Comparison of ENCODE assay signal across 11 mouse cellular contexts in genomic region chr4:62133706-62134105, GRCm38 (mm10). TPM values are rescaled to one million over a fixed set of nuclear protein-coding genes. Genes with fewer than 3 reads are reported as not detected.
DNase-seq lines count a peak whose midpoint lies in the region; ATAC-seq and TF ChIP-seq lines count a peak whose summit lies in the region.
"Had no signal": no experiment of that assay in that cellular context is flagged by ENCODE, and none has a peak within 500 bp of the region (broad histone marks: within the 10 kb centered on the region; RNA-seq: fewer than 3 reads in every experiment).

No protein-coding gene starts in this region.

- ATAC-seq in embryonic facial prominence, embryonic 11.5 days (replicated peaks; ENCODE audit: insufficient number of reproducible peaks, low FRiP score, low TSS enrichment, low read depth), result no peak
- ATAC-seq in stomach, postnatal 0 days (ENCODE audit: low FRiP score, low TSS enrichment), result no peak
- no peak for ATAC-seq in activated CD4-positive, CD25-positive, alpha-beta regulatory T cell, adult 4 months
- ATAC-seq: Patski had no signal

- DNase-seq in heart, adult 11 months, result peak; percentile 55
- no peak for DNase-seq in heart, embryonic 10.5 days (ENCODE audit: low spot score)
- peak; percentile 50 for DNase-seq in urinary bladder, postnatal 25 days (ENCODE audit: low spot score)
- DNase-seq in urinary bladder, postnatal 10 days (ENCODE audit: low spot score), result no peak
- DNase-seq in embryonic facial prominence, embryonic 11.5 days (ENCODE audit: low spot score), result peak; percentile 9
- peak; percentile 12 to 31 for DNase-seq in layer of hippocampus, postnatal 14 days (ENCODE audit: low spot score in 2 of 2)
- peak; percentile 27 for DNase-seq in stomach, postnatal 0 days (ENCODE audit: low spot score)

- H3K36me3 ChIP-seq in heart, embryonic 10.5 days, result no peaks in the 10 kb centered on the region
- no peaks in the 10 kb centered on the region for H3K36me3 ChIP-seq in embryonic facial prominence, embryonic 11.5 days (replicated peaks; ENCODE audit: control insufficient read depth, insufficient read depth, low read depth, low read length)
- no peaks in the 10 kb centered on the region for H3K36me3 ChIP-seq in stomach, postnatal 0 days (ENCODE audit: control insufficient read depth, insufficient read depth, low read length)
- H3K36me3 ChIP-seq: lung, embryonic 15.5 days had no signal

- peaks cover 33% of the 10 kb centered on the region for H3K9me3 ChIP-seq in heart, embryonic 10.5 days
- H3K9me3 ChIP-seq in embryonic facial prominence, embryonic 11.5 days (replicated peaks; ENCODE audit: control insufficient read depth, low read length), result 0 out of 2 replicates have a peak, but pooled peaks cover 2% of the 10 kb centered on the region
- no peaks in the 10 kb centered on the region for H3K9me3 ChIP-seq in stomach, postnatal 0 days (ENCODE audit: control insufficient read depth, low read length)

- no peak for TF ChIP-seq EP300 in stomach, postnatal 0 days (optimal IDR thresholded peaks at IDR 0.05)

- no peaks in the 10 kb centered on the region for H3K4me1 ChIP-seq in heart, embryonic 10.5 days
- no peaks in the 10 kb centered on the region for H3K4me1 ChIP-seq in embryonic facial prominence, embryonic 11.5 days (ENCODE audit: control insufficient read depth, insufficient read depth, low read length)
- H3K4me1 ChIP-seq in stomach, postnatal 0 days (replicated peaks; ENCODE audit: control insufficient read depth, insufficient read depth), result no peaks in the 10 kb centered on the region
- H3K4me1 ChIP-seq: lung, embryonic 15.5 days had no signal

- 69% methylated on average over 7 of the region's 7 CpGs for WGBS in heart, embryonic 10.5 days
- 71% methylated on average over 7 of the region's 7 CpGs for WGBS in embryonic facial prominence, embryonic 11.5 days
- WGBS in stomach, postnatal 0 days, result 72% methylated on average over 7 of the region's 7 CpGs

- H3K9ac ChIP-seq in embryonic facial prominence, embryonic 11.5 days (replicated peaks; ENCODE audit: low read length), result no peak overlapping the region
- no peak overlapping the region for H3K9ac ChIP-seq in stomach, postnatal 0 days (ENCODE audit: low read length)
- H3K9ac ChIP-seq: lung, embryonic 15.5 days had no signal

- H3K4me3 ChIP-seq in heart, embryonic 10.5 days, result no peak overlapping the region
- H3K4me3 ChIP-seq in embryonic facial prominence, embryonic 11.5 days (ENCODE audit: low read depth, low read length), result no peak overlapping the region
- H3K4me3 ChIP-seq in stomach, postnatal 0 days (ENCODE audit: low read depth, low read length), result no peak overlapping the region
- H3K4me3 ChIP-seq: lung, embryonic 15.5 days had no signal

- no peak overlapping the region for H3K4me2 ChIP-seq in embryonic facial prominence, embryonic 11.5 days (ENCODE audit: low read depth, low read length)
- H3K4me2 ChIP-seq in stomach, postnatal 0 days (replicated peaks; ENCODE audit: low read depth), result no peak overlapping the region
- H3K4me2 ChIP-seq: lung, embryonic 15.5 days had no signal

- H3K27me3 ChIP-seq in heart, embryonic 10.5 days (ENCODE audit: insufficient read depth, poor library complexity, severe bottlenecking), result no peaks in the 10 kb centered on the region
- no peaks in the 10 kb centered on the region for H3K27me3 ChIP-seq in embryonic facial prominence, embryonic 11.5 days (ENCODE audit: control insufficient read depth, insufficient read depth, low read length)
- H3K27me3 ChIP-seq in stomach, postnatal 0 days (ENCODE audit: control insufficient read depth, insufficient read depth, low read length), result no peaks in the 10 kb centered on the region
- H3K27me3 ChIP-seq: lung, embryonic 15.5 days; Patski had no signal

- H3K27ac ChIP-seq in heart, embryonic 10.5 days, result no peak overlapping the region
- no peak overlapping the region for H3K27ac ChIP-seq in embryonic facial prominence, embryonic 11.5 days (replicated peaks; ENCODE audit: low read depth, low read length)
- H3K27ac ChIP-seq in stomach, postnatal 0 days (replicated peaks), result no peak overlapping the region
- H3K27ac ChIP-seq: lung, embryonic 15.5 days had no signal

- peak; percentile 55 for TF ChIP-seq CTCF in stomach, postnatal 0 days (IDR thresholded peaks at IDR 0.05; ENCODE audit: low read depth)

RNA-seq across cellular contexts. Expression of gene Mup21, which starts 17.0 kb away (rescaled TPM):
- not detected in 2 replicates for polyA plus RNA-seq in heart, embryonic 10.5 days (2016; fragmentation: Nextera tagmentation; extraction: Ambion mirVana)
- polyA plus RNA-seq in embryonic facial prominence, embryonic 11.5 days (2014; fragmentation: Nextera tagmentation; extraction: Ambion mirVana), result not detected in 2 replicates
- not detected for total RNA-seq in layer of hippocampus, postnatal 14 days (2021)
- not detected in 2 replicates for polyA plus RNA-seq in stomach, postnatal 0 days (2015; fragmentation: Nextera tagmentation; extraction: Ambion mirVana)
- polyA plus RNA-seq in activated CD4-positive, CD25-positive, alpha-beta regulatory T cell, adult 4 months (2017; shearing (Covaris generic)), result not detected
- polyA plus RNA-seq: gonadal fat pad, adult 2 months; lung, embryonic 15.5 days; Patski had no signal

RNA-seq across cellular contexts. Expression of gene Mup3, which starts 46.6 kb away (rescaled TPM):
- polyA plus RNA-seq in heart, embryonic 10.5 days (2016; fragmentation: Nextera tagmentation; extraction: Ambion mirVana), result not detected in 2 replicates
- not detected in 2 replicates for polyA plus RNA-seq in embryonic facial prominence, embryonic 11.5 days (2014; fragmentation: Nextera tagmentation; extraction: Ambion mirVana)
- total RNA-seq in layer of hippocampus, postnatal 14 days (2021), result not detected
- not detected in 2 replicates for polyA plus RNA-seq in stomach, postnatal 0 days (2015; fragmentation: Nextera tagmentation; extraction: Ambion mirVana)
- polyA plus RNA-seq in activated CD4-positive, CD25-positive, alpha-beta regulatory T cell, adult 4 months (2017; shearing (Covaris generic)), result not detected
- polyA plus RNA-seq: gonadal fat pad, adult 2 months; lung, embryonic 15.5 days; Patski had no signal

Comparison
In these comparisons a context has a peak if more than half of its experiments do, and no peak if none do; other contexts are left out.
1. DNase-seq: peak in heart, adult 11 months (single experiment), urinary bladder, postnatal 25 days (single experiment), embryonic facial prominence, embryonic 11.5 days (single experiment), layer of hippocampus, postnatal 14 days (2 of 2) and stomach, postnatal 0 days (single experiment); none in heart, embryonic 10.5 days (single experiment) and urinary bladder, postnatal 10 days (single experiment).